Mouse (Mus musculus) ovary, postnatal 10 days (tissue): ENCODE measurements around the gene Slc38a1.

ENCODE experiments used
- DNase-seq: peaks from one replicate; pipeline ENCODE4 v3.0.0; 2022; ENCODE audit warnings: low spot score

Slc38a1 gene

DNA sequence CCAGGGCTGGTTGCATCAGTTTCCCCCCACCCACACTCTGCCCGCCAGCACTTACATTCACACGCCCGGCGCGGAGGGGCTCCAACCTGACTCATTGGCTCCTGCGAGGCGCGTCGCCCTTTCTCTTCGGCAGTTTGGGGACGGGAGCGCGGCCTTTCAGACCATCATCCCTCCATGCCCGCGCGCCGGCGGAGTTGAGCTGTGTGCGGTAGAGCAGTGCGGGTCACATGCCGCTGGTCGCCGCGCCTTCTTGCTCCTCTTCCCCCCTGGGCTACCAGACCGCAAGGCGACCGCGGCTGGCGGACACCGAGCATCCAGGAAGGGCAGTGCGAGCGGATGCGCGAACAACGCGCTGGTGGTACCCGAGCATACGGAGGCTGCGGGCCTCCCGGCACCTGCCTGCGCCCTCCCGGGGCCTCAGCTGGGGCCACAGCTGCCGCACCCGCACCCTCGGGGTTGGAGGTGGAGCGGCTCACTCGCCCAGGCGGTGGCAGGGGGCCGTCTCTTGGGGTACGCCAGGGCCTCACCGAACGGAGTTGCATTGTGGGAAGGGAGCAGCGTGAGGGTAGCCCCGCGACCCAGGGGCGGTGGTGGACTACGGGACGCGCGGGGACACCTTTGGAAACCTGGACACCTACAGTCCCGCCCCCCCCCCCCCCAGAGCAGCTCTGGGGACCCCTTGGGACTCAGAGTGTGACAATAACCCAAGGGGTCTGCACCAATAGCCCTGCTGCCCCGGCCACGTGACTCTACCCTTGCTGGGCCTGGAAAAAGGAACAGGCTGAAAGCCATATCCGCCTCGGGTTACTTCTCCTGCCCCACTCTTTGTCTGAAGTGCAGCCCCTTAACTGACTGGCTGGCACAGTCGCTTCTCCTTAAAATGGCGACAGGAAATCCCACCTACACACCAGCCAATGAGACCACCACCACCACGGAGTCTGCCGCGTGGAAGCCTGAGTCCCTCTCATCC is at the start of gene Slc38a1:
Gene Slc38a1 (minus strand): TSS at position 478 of the 970 bp plus-strand sequence.
- peak; percentile 33 for DNase-seq

DNA sequence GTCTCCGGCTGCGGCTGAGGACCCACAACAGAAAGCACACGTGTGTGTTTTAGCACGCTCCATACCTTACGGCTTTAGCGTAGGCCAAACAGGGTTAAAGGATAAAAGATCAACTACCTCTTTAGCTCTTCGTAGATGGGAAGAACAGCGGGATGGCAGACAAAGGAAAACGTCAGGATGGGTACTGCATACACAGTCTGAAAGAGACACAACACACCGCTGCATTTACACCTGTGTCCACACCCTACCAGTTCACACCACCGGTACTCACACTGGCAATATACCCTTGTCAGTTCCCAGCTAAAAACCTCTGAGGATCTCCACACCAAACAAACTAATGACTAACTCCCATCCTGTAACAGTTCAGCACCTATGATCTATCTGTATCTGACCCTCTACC is 49.7 kb upstream of the Slc38a1 start:
- no peak for DNase-seq

DNA sequence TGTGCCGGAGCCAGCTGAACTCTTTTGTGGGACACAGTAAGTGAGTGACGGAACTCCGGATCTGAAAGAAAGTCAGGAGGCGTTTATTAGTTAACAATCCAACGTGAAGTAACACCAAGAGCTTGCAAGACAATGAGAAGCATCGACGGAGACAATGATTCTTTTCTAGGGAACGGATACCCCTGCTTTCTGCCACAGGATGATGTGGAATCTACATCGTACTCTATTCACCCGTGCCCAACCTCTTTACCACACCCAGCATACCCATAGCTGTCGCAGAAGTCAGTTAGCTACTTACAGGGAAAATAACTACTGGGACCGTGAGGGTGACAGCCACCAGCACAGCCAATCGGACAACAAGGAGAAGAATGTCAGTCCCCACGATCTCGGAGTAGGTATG is 48.7 kb upstream of the Slc38a1 start:
- DNase-seq: no peak

DNA sequence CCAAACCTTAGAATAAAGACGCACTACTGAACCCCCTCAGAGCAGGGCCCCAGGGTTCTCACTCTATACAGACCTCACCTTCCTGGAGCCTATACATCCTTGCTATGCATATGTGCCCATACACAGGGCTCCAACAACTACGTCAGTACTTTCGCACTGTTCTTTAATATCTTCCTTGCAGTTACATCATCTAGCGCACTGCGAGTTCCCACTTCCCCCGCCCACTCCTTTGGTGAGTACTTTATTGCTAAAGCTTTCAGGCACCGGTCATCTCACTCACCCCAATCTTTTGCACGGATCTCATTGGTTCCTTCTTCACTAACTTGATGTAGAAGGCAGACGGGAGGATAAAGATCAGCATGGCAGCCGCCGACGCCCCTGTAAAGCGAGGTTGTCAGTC is 48.1 kb upstream of the Slc38a1 start:
- DNase-seq: no peak

DNA sequence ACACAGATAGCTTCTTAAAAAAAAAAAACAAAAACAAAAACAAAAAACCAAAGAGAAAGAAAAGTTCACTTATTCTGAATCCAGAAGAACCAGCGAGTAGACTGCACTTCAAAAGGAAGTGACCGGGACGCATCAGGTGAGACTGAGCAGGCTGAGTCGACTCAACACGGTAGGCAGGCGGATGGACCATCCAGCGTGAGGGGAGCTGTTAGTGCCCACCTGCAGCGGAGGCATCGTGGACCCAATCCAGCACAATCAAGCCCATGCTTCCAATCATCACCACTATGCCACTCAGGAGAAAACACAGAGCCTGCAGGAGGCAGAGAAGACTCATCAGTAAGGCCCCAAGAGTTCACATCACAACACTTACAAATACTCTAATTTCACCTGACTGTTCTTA is 47.2 kb upstream of the Slc38a1 start:
- no peak for DNase-seq

DNA sequence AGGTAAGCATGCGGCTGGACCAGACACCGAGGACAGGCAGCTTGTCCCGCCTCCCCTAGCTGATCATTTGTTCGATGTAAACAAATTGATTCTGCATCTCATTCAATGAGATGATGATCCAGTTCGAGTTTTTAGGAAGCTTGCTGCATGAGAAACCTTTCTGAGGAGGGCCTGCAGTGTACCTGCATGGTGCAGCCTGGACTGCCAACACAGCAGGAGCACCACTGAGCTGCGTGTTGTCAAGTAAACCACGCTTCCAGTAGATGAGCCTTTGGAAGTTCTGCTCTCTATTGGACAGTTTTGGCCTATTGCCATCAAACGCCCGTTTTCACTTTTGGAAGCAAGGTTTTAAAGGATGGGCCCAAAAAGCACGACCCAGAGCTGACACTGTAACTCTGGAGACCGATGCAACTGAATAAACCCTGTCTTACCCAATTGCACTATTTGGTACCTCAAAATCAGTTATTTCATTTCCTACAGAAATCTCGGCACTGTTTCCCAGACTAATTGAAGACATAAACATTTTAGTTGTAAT is 46.1 kb upstream of the Slc38a1 start:
- DNase-seq: no peak

DNA sequence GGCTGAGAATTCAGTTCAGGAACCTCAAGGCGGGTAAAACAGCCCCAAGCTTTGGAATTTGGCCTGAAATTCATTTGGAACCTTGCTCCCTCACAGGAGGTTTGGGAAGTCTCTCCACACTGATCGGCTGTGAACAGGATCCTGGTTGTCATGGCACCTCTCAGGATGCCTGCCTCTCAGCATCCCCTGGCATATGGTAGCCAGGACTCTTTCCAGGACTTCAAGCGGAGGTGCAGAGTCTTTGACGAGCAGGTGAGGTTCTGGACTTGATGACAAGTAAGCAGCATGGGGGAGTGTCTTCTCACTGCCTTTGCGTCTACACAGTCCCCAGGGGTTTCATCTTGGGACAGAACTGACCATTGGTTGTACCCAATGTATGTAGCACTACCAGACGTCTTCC is 45.3 kb upstream of the Slc38a1 start:
- DNase-seq: no peak

DNA sequence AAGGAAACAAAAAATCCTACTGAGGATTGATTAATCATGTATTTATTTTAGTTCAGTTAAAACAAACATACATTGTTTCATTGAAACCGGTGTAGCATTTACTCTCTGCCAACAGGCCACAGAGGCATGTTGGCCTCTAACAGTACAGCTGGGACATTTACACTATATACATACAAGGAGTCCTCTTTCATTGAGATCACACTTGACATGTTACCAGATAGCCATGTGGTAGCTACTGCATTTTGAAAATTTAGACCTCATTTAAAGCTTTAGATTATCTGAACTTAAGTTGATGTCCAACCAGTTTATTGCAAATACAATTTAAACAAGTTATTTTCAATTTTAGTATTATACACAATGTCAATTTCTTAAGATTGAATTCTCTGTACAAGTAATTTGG is 44.7 kb upstream of the Slc38a1 start:
- DNase-seq: no peak

DNA sequence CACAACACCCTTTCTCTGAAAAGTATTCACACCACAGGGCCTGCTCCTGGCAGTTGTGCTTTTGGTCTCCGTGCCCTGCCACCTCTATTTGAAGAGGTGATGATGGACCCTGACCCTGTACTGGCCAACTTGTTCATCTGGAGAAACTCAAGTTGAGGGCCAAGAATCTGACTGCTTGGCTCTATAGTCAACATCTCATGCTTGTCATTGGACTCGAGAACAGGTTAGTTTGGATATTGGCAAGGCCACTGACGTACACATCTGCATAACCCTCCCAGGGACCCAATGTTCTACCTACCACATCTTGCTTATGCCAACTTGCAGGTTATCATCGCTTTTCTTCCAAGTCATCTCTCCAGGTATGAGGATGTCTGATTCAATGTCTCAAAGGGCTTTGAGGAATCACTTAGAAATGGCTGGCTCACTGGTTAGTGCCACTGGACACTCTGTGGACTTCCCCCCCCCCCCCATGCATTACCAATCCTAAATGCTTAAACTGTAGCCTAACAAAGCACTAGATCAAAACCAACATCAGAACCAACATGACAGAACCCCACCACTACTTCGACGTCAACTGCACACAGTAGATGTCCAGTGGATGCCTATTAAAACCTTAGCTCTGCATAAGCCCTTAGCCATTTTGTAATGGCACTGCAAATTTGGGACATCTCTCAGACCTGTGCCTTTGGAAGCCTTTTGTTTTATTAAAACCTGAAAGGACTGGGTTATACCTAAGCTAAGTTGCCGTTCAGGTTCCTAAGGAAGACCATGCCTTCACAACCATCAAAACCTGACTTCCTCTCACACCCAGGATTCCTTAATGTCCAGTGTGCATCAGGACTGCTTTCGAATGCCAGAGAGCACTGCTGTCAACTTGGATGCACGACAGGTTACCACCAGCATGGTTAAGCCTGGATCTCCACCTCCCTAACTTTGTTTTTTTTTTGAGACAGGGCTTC is 43.8 kb upstream of the Slc38a1 start:
- no peak for DNase-seq

DNA sequence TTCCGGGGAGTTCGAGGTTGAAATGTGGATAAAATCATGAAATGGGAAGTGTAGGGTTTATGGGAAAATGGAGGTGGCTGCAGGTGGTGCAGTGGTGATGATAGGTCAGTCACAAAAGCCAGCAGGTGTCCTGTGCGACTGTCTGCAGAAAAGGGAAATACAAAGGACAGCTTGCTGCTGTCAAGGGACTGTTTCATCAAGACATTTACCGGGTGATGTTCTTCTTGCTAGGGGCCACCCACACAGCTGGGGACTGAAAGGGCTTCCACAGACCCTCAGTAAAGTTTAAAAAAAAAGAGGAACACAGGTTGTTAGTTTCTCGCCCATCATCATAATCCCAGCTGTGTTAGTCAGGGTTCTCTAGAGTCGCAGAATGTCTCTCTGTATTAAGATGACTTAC is 42.6 kb upstream of the Slc38a1 start:
- no peak for DNase-seq

DNA sequence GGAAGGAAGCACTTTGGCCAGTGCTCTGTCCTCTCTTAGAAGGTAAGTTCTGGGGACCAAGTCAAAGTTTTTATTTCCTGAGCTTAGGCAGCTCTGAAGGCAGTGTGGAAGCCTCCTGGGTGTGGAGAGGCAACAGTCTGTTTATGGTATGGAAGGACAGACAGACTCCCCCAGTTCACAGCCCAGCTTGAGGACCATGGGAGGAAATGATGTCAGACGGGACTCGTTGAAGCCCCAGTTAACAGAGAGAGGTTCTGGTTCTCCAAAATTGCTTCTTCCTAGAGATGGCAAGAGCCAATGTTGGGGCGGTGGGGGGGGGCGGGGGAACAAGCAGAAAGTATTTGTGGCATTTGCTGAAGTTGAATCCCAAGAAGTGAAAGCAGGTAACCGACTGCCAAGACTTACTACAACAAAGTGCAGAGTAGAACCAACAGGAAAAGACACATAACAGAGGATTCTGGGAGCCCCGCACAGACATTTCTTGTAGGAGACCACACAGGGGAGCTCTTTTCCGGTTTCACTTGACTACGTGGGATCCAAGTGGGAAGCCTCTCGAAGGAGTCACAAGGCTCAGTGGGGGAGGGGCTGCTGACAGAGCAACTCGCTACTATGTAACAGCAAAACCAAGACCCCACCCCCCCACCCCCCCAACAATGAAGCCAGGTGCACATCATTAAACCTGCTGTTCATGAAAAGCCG is 41.6 kb upstream of the Slc38a1 start:
- no peak for DNase-seq

DNA sequence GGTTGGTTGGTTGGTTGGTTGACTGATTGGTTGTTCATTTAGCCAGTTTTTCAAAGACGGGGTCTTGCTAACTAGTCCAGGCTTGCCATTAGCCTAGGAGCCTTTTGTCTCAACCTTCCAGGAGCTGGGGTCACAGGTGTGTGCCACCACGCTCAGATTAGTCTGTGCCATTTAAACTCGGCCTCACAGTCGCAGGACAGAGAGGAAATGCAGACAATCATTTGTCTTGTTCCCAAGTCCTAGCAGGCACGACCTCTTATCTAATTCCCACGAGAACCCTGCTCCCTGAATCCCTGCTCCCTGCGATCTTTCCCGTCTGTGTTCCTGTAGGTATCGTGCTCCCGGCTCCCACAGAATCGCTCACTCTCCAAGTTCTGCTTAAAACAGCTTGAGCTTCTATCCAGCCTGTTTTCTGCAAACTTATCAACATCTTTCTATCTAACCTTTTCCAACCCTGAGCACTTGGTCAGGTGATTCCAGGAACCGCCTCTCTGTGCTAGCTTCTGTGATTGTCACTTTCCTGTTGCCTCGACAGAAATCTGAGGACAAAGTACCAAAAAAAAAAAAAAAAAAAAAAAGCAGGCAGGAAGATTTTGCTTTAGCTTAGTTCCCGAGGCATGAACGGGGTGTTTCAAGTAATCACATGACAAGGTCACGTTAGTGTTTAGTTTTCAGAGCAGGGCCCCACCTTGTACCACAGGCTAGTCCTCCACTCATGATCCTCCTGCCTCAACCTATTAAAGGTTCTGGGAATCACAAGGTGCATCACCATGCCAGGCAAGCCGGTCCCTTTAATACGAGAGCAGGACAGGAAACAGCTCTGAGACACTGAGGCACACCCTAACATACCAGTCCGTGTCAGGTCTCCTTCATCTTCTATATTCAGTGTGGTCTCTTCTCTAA is 36.4 kb upstream of the Slc38a1 start:
- DNase-seq: no peak

DNA sequence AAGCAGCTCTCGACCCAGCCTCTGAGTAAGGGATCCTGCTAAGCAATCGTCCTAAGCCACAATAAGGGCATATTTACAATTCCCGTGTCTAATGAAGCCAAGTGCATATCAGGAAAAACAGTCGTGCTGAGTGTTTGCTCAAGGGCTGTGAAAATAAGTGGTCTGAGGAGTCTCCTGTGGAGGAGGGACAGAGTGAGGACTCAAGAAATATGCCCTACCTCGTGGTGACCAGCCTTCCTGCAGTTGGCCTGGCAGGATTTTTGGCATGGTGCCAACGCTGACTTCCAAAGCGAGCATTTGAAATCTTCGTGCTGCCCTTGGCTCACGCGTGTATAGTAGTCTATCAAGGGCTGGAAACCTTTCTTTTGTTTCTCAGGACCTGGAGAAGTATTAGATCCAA is 33.8 kb upstream of the Slc38a1 start:
- no peak for DNase-seq

DNA sequence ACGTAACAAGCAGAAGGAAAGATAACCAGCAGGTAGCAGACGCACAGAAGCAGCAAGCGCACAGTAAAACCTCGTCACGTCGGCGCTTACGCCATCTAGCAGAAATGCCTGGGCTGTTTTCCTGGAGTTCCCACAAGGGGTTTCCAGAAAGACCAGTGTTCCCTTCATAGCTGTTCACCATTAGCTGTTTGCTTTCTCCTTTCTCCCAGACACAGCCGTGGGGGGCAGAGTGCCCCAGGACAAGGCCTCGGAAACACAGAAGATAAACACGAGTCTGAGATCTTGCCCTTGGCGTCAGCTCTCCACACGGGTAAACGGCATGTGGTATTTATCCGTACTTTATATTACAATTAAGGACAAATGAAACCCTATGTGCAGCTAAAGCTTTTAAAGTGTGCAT is 33.0 kb upstream of the Slc38a1 start:
- DNase-seq: no peak

DNA sequence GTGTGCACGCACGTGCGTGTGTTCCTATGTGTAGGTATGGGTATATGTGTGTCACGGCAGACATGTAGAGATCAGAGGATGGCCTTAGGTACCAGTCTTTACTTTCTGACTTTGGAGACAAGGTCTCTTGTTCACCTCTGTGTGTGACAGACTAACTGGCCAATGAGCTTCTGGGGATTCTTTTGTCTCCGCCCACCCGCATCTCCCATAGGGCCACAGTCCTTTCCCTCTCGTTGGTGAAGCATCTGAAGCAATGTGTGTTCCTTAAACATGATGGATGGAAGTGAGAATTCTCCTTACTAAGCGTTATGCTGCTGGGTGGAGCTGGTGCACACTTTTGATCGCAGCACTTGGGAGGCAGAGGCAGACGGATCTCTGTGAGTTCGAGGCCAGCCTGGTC is 32.3 kb upstream of the Slc38a1 start:
- DNase-seq: no peak

DNA sequence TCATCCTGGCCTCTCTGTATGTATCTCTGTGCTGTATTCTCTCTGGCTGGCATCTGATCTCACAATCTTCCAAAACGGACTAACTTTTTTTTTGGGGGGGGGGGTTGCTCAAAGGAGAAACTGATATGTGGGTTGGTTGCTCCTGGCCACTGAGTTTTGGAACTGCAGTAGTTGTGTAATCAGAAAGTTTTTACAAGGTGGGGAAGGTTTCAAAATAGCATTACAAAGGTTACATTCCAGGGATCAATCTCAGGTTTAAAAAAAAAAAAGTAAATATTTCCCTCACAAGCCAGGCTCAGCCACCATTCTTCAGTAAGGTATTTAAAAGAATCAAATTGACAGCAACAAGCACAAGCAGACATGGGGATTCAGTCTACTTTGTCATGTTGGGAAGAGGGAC is 31.4 kb upstream of the Slc38a1 start:
- no peak for DNase-seq

DNA sequence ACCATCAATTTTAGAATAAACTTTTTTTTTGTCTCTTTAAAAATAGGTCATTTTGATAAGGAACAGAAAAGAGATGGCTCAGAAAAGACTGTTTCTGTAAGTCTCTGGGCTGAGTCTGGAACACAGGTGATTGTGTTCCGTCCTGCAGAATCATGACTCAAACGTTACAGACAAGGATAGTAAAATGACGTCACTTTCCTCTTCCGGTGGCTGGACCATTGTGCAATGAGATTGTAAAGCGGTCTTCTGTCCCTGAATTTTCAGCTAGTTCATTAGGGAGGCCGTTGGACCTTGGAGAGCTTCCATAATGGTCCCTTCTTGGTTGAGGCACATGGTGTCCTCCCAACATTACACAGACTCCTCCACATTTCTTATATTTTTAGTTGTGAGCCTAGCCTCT is 27.0 kb upstream of the Slc38a1 start:
- no peak for DNase-seq

DNA sequence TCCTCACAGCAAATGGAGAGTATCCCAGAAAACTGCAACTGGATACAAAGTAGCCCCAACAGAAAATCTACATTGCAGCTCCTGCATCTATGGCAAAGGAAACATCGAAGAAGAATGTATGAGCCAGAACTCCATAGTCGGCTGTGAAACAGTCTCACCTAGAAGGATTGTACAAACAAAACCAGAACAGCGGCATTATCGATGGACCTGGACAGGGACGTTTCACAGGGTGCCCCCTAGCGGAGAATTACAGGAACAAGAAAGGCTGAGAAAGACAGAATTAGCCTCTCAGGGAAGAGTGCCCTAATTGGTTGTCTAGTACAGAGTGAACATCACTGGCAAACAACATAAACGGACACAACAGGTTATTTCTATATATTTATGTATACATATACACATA is 23.9 kb upstream of the Slc38a1 start:
- no peak for DNase-seq

DNA sequence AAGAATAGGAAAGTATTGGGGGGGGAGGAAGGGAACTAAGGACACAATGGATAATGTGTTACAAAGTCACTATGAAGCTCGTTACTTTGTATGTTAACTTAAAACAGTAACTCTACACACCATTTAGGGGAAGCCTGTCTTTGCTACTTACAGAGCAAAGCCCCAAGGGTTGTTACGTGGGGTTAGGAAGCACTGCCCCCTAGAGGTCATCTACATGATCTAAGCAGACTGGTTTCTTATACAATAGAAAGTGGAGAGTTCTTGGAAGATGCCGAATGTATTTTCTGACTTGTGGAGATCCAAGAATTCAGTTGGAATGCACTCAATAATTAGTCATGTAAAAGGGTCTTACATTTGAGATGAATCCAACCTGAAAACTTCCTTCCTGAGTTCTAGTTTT is 23.2 kb upstream of the Slc38a1 start:
- DNase-seq: no peak

DNA sequence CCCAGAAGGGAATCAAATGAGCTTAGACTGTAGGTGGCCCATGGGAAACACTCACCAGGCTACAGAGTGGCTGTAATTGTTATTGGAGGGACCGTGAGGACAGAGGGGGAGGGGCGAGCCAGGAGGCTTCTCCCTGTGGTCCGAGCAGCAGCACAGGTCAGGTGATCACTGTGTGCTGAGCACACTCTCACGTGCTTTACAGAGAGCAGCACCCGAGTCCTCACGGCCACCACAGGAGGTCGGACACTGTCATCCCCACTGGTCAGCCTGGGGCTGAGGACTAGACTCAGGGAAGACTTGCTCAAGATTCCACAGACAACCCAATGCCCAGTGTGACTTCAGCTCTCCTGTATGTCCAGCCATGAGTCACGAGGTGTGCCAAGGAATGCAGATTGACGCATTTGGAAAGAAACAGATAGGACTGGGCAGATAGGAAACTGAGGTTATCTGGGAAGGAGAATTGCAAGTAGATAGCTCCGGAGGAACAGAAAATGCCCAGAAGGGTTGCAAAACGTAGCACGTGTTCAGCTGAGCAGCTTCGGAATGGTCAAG is 18.0 kb upstream of the Slc38a1 start:
- no peak for DNase-seq

DNA sequence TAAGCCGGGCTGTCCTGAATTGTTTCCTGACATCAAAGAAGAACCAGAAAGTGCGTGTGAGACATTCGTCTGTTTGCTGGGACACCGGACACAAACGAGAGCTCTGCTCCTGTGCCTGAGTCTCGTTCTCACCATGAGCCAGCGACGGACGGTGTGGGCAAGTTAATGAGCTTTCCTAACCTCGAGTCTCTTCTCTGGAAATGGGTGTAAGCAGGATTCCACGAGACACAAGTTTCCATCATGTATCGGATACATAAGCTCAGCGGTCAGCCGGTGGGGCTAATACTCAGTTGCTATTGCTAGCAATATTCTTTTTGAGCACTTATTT is 15.5 kb upstream of the Slc38a1 start:
- DNase-seq: no peak
